Mouse (Mus musculus) G1E (cell line): Measurements from ENCODE around the gene Taok1.

Source experiments
- CTCF ChIP-seq: IDR thresholded peaks from 2 replicates; pipeline ENCODE4 v1.5.1; 2012; ENCODE audit warnings: low read depth, low read length, inconsistent platforms, mixed read lengths
- GATA1 ChIP-seq: IDR thresholded peaks from 2 replicates; pipeline ENCODE4 v1.6.1; 2012; ENCODE audit warnings: borderline replicate concordance, low read length, inconsistent platforms, mixed read lengths
- POLR2AphosphoS5 ChIP-seq: IDR thresholded peaks from 2 replicates; pipeline ENCODE4 v1.6.1; 2012; ENCODE audit warnings: low read depth, low read length, inconsistent platforms; ENCODE audit not compliant: insufficient replicate concordance
- TAL1 ChIP-seq: conservative IDR thresholded peaks from 2 replicates; pipeline ENCODE4 v1.6.1; 2012; ENCODE audit warnings: low read depth, low read length, inconsistent platforms, mixed read lengths

- TF ChIP-seq CTCF = no peak
- TF ChIP-seq GATA1 = no peak
- no peak for TF ChIP-seq POLR2AphosphoS5
- no peak for TF ChIP-seq TAL1
Measured at GRCm38 (mm10) chr11:77506941-77507340, 100.7 kb downstream of the Taok1 start.
